Mouse (Mus musculus): ENCODE results near the gene Orc3. TPM values are rescaled to one million over a fixed set of nuclear protein-coding genes. Genes with fewer than 3 reads are reported as not detected.
A peak's percentile ranks its signal among the peaks of the same experiment; 100 is the strongest.

Gene Orc3
- total RNA-seq (2021), result 10 to 100 TPM; 64.9 to 68.4 TPM

GRCm38 (mm10) chr4:34614630-34615094 is at the start of gene Orc3, which contains the start of gene Rars2:
Gene Orc3 (minus strand): TSS chr4:34614944.
Gene Rars2 (plus strand): TSS chr4:34614957.
- intact Hi-C loops (cut with DNase I), result loop anchor here (5.0 kb wide), 1 partner anchor 42 kb away; no protein-coding TSS in a partner anchor
- peak; percentile 91 for DNase-seq

- no peak for DNase-seq
- intact Hi-C loops (cut with DNase I), result no loop called here
Observed at GRCm38 (mm10) chr4:34661927-34662326, 47.2 kb upstream of the Orc3 start.

- intact Hi-C loops (cut with DNase I), result no loop called here
- no peak for DNase-seq
Observed at GRCm38 (mm10) chr4:34661514-34661913, 46.8 kb upstream of the Orc3 start.

GRCm38 (mm10) chr4:34659012-34659411 is 44.3 kb upstream of the Orc3 start:
- DNase-seq, result no peak
- intact Hi-C loops (cut with DNase I), result no loop called here

GRCm38 (mm10) chr4:34656101-34656500 is 41.4 kb upstream of the Orc3 start:
- intact Hi-C loops (cut with DNase I), result no loop called here
- no peak for DNase-seq

GRCm38 (mm10) chr4:34653179-34653578 is 38.4 kb upstream of the Orc3 start:
- intact Hi-C loops (cut with DNase I), result no loop called here
- no peak for DNase-seq

GRCm38 (mm10) chr4:34644779-34645178 is 30.0 kb upstream of the Orc3 start:
- intact Hi-C loops (cut with DNase I), result no loop called here
- DNase-seq, result no peak

GRCm38 (mm10) chr4:34640731-34641130 is 26.0 kb upstream of the Orc3 start:
- intact Hi-C loops (cut with DNase I), result no loop called here
- no peak for DNase-seq

GRCm38 (mm10) chr4:34639745-34640364 is 25.1 kb upstream of the Orc3 start:
- intact Hi-C loops (cut with DNase I), result no loop called here
- no peak for DNase-seq

- intact Hi-C loops (cut with DNase I), result no loop called here
- no peak for DNase-seq
Observed at GRCm38 (mm10) chr4:34637851-34638250, 23.1 kb upstream of the Orc3 start.

- no peak for DNase-seq
- intact Hi-C loops (cut with DNase I), result no loop called here
Observed at GRCm38 (mm10) chr4:34637386-34637785, 22.6 kb upstream of the Orc3 start.

GRCm38 (mm10) chr4:34636036-34636435 is 21.3 kb upstream of the Orc3 start:
- intact Hi-C loops (cut with DNase I), result no loop called here
- DNase-seq, result no peak

GRCm38 (mm10) chr4:34634129-34634528 is 19.4 kb upstream of the Orc3 start:
- intact Hi-C loops (cut with DNase I), result no loop called here
- no peak for DNase-seq

GRCm38 (mm10) chr4:34629956-34630355 is 15.2 kb upstream of the Orc3 start:
- intact Hi-C loops (cut with DNase I), result no loop called here

GRCm38 (mm10) chr4:34626401-34626800 is 11.7 kb upstream of the Orc3 start:
- no peak for DNase-seq
- intact Hi-C loops (cut with DNase I), result no loop called here

More at GRCm38 (mm10) chr4:34629956-34630355, 15.2 kb upstream of the Orc3 start:
- DNase-seq, result no peak

- intact Hi-C loops (cut with DNase I), result no loop called here
- no peak for DNase-seq
Observed at GRCm38 (mm10) chr4:34625556-34625955, 10.8 kb upstream of the Orc3 start.

GRCm38 (mm10) chr4:34616146-34616545 is 1.4 kb upstream of the Orc3 start:
- intact Hi-C loops (cut with DNase I), result no loop called here
- DNase-seq, result no peak

GRCm38 (mm10) chr4:34615303-34615702 is 559 bp upstream of the Orc3 start:
- intact Hi-C loops (cut with DNase I), result no loop called here
- peak; percentile 3 for DNase-seq

- peak; percentile 11 for DNase-seq
- intact Hi-C loops (cut with DNase I), result loop anchor here (5.0 kb wide), 1 partner anchor 41 kb away; no protein-coding TSS in a partner anchor
Observed at GRCm38 (mm10) chr4:34613571-34614145, 1.1 kb downstream of the Orc3 start.

- intact Hi-C loops (cut with DNase I), result no loop called here
- DNase-seq, result no peak
Observed at GRCm38 (mm10) chr4:34606658-34607057, 8.1 kb downstream of the Orc3 start.

- intact Hi-C loops (cut with DNase I), result no loop called here
Observed at GRCm38 (mm10) chr4:34603123-34603522, 11.6 kb downstream of the Orc3 start.

GRCm38 (mm10) chr4:34584871-34585607 is 29.7 kb downstream of the Orc3 start:
- intact Hi-C loops (cut with DNase I), result no loop called here
- DNase-seq, result no peak

More at GRCm38 (mm10) chr4:34603123-34603522, 11.6 kb downstream of the Orc3 start:
- peak; percentile 6 for DNase-seq
